Mouse (Mus musculus): ENCODE data around the gene Clec16a. TPM values are rescaled to one million over a fixed set of nuclear protein-coding genes. Genes with fewer than 3 reads are reported as not detected.

Gene Clec16a
- polyA plus RNA-seq, 1 experiment = 15.7 TPM

- no peaks in the 10 kb centered on the region for H3K27me3 ChIP-seq (replicated peaks; ENCODE audit: control insufficient read depth, insufficient read depth, low read length)
- no peaks in the 10 kb centered on the region for H3K36me3 ChIP-seq (ENCODE audit: control insufficient read depth, insufficient read depth, low read length)
- WGBS = 82% methylated on average over 2 of the region's 2 CpGs
- no peak overlapping the region for H3K27ac ChIP-seq (ENCODE audit: insufficient read depth, low read depth, low read length)
- TF ChIP-seq POLR2A (IDR thresholded peaks at IDR 0.05; ENCODE audit: low read depth, low read length) (no peak), CTCF (conservative IDR thresholded peaks at IDR 0.05; ENCODE audit: insufficient read depth, insufficient read length, low read depth, low read length) (no peak)
- H3K4me3 ChIP-seq (ENCODE audit: insufficient read depth, low read depth, low read length) = no peak overlapping the region
- H3K4me1 ChIP-seq (ENCODE audit: control insufficient read depth, insufficient read depth, low read length) = no peaks in the 10 kb centered on the region
- DNase-seq = no peak
Observed at GRCm38 (mm10) chr16:10702399-10702798, 157.3 kb downstream of the Clec16a start.

GRCm38 (mm10) chr16:10703932-10704331 is 158.8 kb downstream of the Clec16a start:
- no peak overlapping the region for H3K27ac ChIP-seq (ENCODE audit: insufficient read depth, low read depth, low read length)
- DNase-seq = no peak
- TF ChIP-seq POLR2A (IDR thresholded peaks at IDR 0.05; ENCODE audit: low read depth, low read length) (no peak), CTCF (conservative IDR thresholded peaks at IDR 0.05; ENCODE audit: insufficient read depth, insufficient read length, low read depth, low read length) (no peak)

GRCm38 (mm10) chr16:10705396-10705795 is 160.3 kb downstream of the Clec16a start:
- Histone ChIP-seq H3K4me1 (ENCODE audit: control insufficient read depth, insufficient read depth, low read length) (no peaks in the 10 kb centered on the region), H3K36me3 (ENCODE audit: control insufficient read depth, insufficient read depth, low read length) (no peaks in the 10 kb centered on the region), H3K27ac (ENCODE audit: insufficient read depth, low read depth, low read length) (no peak overlapping the region), H3K4me3 (ENCODE audit: insufficient read depth, low read depth, low read length) (no peak overlapping the region), H3K27me3 (replicated peaks; ENCODE audit: control insufficient read depth, insufficient read depth, low read length) (no peaks in the 10 kb centered on the region)
- WGBS = 93% methylated on average over 1 of the region's 1 CpGs
- TF ChIP-seq POLR2A (IDR thresholded peaks at IDR 0.05; ENCODE audit: low read depth, low read length) (no peak), CTCF (conservative IDR thresholded peaks at IDR 0.05; ENCODE audit: insufficient read depth, insufficient read length, low read depth, low read length) (no peak)
- no peak for DNase-seq

More at GRCm38 (mm10) chr16:10703932-10704331, 158.8 kb downstream of the Clec16a start:
- WGBS = 69% methylated on average over 4 of the region's 4 CpGs
- Histone ChIP-seq H3K4me3 (ENCODE audit: insufficient read depth, low read depth, low read length) (no peak overlapping the region), H3K27me3 (replicated peaks; ENCODE audit: control insufficient read depth, insufficient read depth, low read length) (no peaks in the 10 kb centered on the region), H3K4me1 (ENCODE audit: control insufficient read depth, insufficient read depth, low read length) (no peaks in the 10 kb centered on the region), H3K36me3 (ENCODE audit: control insufficient read depth, insufficient read depth, low read length) (no peaks in the 10 kb centered on the region)

- no peaks in the 10 kb centered on the region for H3K36me3 ChIP-seq (ENCODE audit: control insufficient read depth, insufficient read depth, low read length)
- TF ChIP-seq POLR2A (IDR thresholded peaks at IDR 0.05; ENCODE audit: low read depth, low read length) (no peak), CTCF (conservative IDR thresholded peaks at IDR 0.05; ENCODE audit: insufficient read depth, insufficient read length, low read depth, low read length) (no peak)
- H3K4me3 ChIP-seq (ENCODE audit: insufficient read depth, low read depth, low read length) = no peak overlapping the region
- WGBS = 88% methylated on average over 1 of the region's 1 CpGs
- no peak overlapping the region for H3K27ac ChIP-seq (ENCODE audit: insufficient read depth, low read depth, low read length)
- no peak for DNase-seq
- H3K4me1 ChIP-seq (ENCODE audit: control insufficient read depth, insufficient read depth, low read length) = no peaks in the 10 kb centered on the region
- no peaks in the 10 kb centered on the region for H3K27me3 ChIP-seq (replicated peaks; ENCODE audit: control insufficient read depth, insufficient read depth, low read length)
Observed at GRCm38 (mm10) chr16:10711524-10711923, 166.4 kb downstream of the Clec16a start.

GRCm38 (mm10) chr16:10713041-10713440 is 167.9 kb downstream of the Clec16a start:
- Histone ChIP-seq H3K27ac (ENCODE audit: insufficient read depth, low read depth, low read length) (no peak overlapping the region), H3K27me3 (replicated peaks; ENCODE audit: control insufficient read depth, insufficient read depth, low read length) (no peaks in the 10 kb centered on the region), H3K4me3 (ENCODE audit: insufficient read depth, low read depth, low read length) (no peak overlapping the region), H3K36me3 (ENCODE audit: control insufficient read depth, insufficient read depth, low read length) (no peaks in the 10 kb centered on the region), H3K4me1 (ENCODE audit: control insufficient read depth, insufficient read depth, low read length) (no peaks in the 10 kb centered on the region)
- no peak for TF ChIP-seq POLR2A (IDR thresholded peaks at IDR 0.05; ENCODE audit: low read depth, low read length)
- TF ChIP-seq CTCF (conservative IDR thresholded peaks at IDR 0.05; ENCODE audit: insufficient read depth, insufficient read length, low read depth, low read length) = no peak
- 56% methylated on average over 2 of the region's 2 CpGs for WGBS
- DNase-seq = no peak

GRCm38 (mm10) chr16:10713441-10714239 is 168.5 kb downstream of the Clec16a start:
- 58% methylated on average over 7 of the region's 7 CpGs for WGBS
- H3K36me3 ChIP-seq (ENCODE audit: control insufficient read depth, insufficient read depth, low read length) = no peaks in the 10 kb centered on the region
- DNase-seq = peak; percentile 66

GRCm38 (mm10) chr16:10715211-10715610 is 170.1 kb downstream of the Clec16a start:
- Histone ChIP-seq H3K4me3 (ENCODE audit: insufficient read depth, low read depth, low read length) (no peak overlapping the region), H3K36me3 (ENCODE audit: control insufficient read depth, insufficient read depth, low read length) (no peaks in the 10 kb centered on the region), H3K27ac (ENCODE audit: insufficient read depth, low read depth, low read length) (no peak overlapping the region), H3K27me3 (replicated peaks; ENCODE audit: control insufficient read depth, insufficient read depth, low read length) (no peaks in the 10 kb centered on the region), H3K4me1 (ENCODE audit: control insufficient read depth, insufficient read depth, low read length) (no peaks in the 10 kb centered on the region)
- DNase-seq = no peak
- WGBS = 94% methylated on average over 5 of the region's 5 CpGs
- no peak for TF ChIP-seq CTCF (conservative IDR thresholded peaks at IDR 0.05; ENCODE audit: insufficient read depth, insufficient read length, low read depth, low read length)
- TF ChIP-seq POLR2A (IDR thresholded peaks at IDR 0.05; ENCODE audit: low read depth, low read length) = no peak

More at GRCm38 (mm10) chr16:10713441-10714239, 168.5 kb downstream of the Clec16a start:
- no peak for TF ChIP-seq POLR2A (IDR thresholded peaks at IDR 0.05; ENCODE audit: low read depth, low read length)
- TF ChIP-seq CTCF (conservative IDR thresholded peaks at IDR 0.05; ENCODE audit: insufficient read depth, insufficient read length, low read depth, low read length) = no peak
- H3K4me1 ChIP-seq (ENCODE audit: control insufficient read depth, insufficient read depth, low read length) = no peaks in the 10 kb centered on the region
- no peak overlapping the region for H3K27ac ChIP-seq (ENCODE audit: insufficient read depth, low read depth, low read length)
- H3K27me3 ChIP-seq (replicated peaks; ENCODE audit: control insufficient read depth, insufficient read depth, low read length) = no peaks in the 10 kb centered on the region
- H3K4me3 ChIP-seq (ENCODE audit: insufficient read depth, low read depth, low read length) = no peak overlapping the region

All from kidney, adult 2 months (tissue).